Comparison of ENCODE assay signal across 7 mouse cellular contexts in genomic region chr11:120749430-120749829, GRCm38 (mm10). TPM values are rescaled to one million over a fixed set of nuclear protein-coding genes. Genes with fewer than 3 reads are reported as not detected.
DNase-seq lines count a peak whose midpoint lies in the region; ATAC-seq and TF ChIP-seq lines count a peak whose summit lies in the region.

No protein-coding gene starts in this region.

- TF ChIP-seq CTCF in intestine, postnatal 0 days (IDR thresholded peaks at IDR 0.05; ENCODE audit: low read depth), result peak; percentile 61

- no peaks in the 10 kb centered on the region for H3K27me3 ChIP-seq in intestine, postnatal 0 days (replicated peaks; ENCODE audit: control insufficient read depth, insufficient read depth, low read length)
- H3K27me3 ChIP-seq in intestine, embryonic 15.5 days (replicated peaks), result no peaks in the 10 kb centered on the region
- 0 out of 2 replicates have a peak, but pooled peaks cover 3% of the 10 kb centered on the region for H3K27me3 ChIP-seq in hindbrain, embryonic 12.5 days

- DNase-seq in ES-CJ7 (ENCODE audit: low read depth, low spot score), result peak; percentile 80
- DNase-seq in c-Kit-positive CD71-positive TER-119-negative erythroid progenitor cells, embryonic 14.5 days (ENCODE audit: low read depth), result peak; percentile 34
- DNase-seq in urinary bladder, adult 18-20 months (ENCODE audit: low spot score in 2 of 2), result no peak

- H3K36me3 ChIP-seq in intestine, postnatal 0 days (ENCODE audit: control insufficient read depth, insufficient read depth), result no peaks in the 10 kb centered on the region
- H3K36me3 ChIP-seq in intestine, embryonic 15.5 days, result no peaks in the 10 kb centered on the region
- H3K36me3 ChIP-seq in hindbrain, embryonic 12.5 days, result no peaks in the 10 kb centered on the region

- H3K4me2 ChIP-seq in intestine, postnatal 0 days (replicated peaks; ENCODE audit: low read depth), result no peak overlapping the region
- H3K4me2 ChIP-seq in intestine, embryonic 15.5 days (replicated peaks), result no peak overlapping the region
- no peak overlapping the region for H3K4me2 ChIP-seq in hindbrain, embryonic 12.5 days (replicated peaks)

- no peaks in the 10 kb centered on the region for H3K4me1 ChIP-seq in intestine, postnatal 0 days (replicated peaks; ENCODE audit: control insufficient read depth, insufficient read depth, low read length)
- H3K4me1 ChIP-seq in intestine, embryonic 15.5 days (replicated peaks), result peaks cover 3% of the 10 kb centered on the region; the same call in 1 of the 2 replicates
- H3K4me1 ChIP-seq in hindbrain, embryonic 12.5 days, result no peaks in the 10 kb centered on the region

- H3K27ac ChIP-seq in intestine, postnatal 0 days (ENCODE audit: low read depth, low read length), result no peak overlapping the region
- no peak overlapping the region for H3K27ac ChIP-seq in intestine, embryonic 15.5 days
- H3K27ac ChIP-seq in hindbrain, embryonic 12.5 days, result no peak overlapping the region

- 62% methylated on average over 8 of the region's 8 CpGs for WGBS in intestine, postnatal 0 days
- 67% methylated on average over 8 of the region's 8 CpGs for WGBS in intestine, embryonic 15.5 days
- 64% methylated on average over 8 of the region's 8 CpGs for WGBS in hindbrain, embryonic 12.5 days

- H3K9me3 ChIP-seq in intestine, postnatal 0 days (ENCODE audit: control insufficient read depth), result no peaks in the 10 kb centered on the region
- no peaks in the 10 kb centered on the region for H3K9me3 ChIP-seq in intestine, embryonic 15.5 days
- H3K9me3 ChIP-seq in hindbrain, embryonic 12.5 days (replicated peaks), result no peaks in the 10 kb centered on the region

- no peak for ATAC-seq in intestine, postnatal 0 days
- no peak for ATAC-seq in intestine, embryonic 15.5 days
- peak; percentile 84 for ATAC-seq in megakaryocyte, adult 5-6 weeks (ENCODE audit: poor library complexity, severe bottlenecking)
- no peak for ATAC-seq in hindbrain, embryonic 12.5 days (ENCODE audit: low FRiP score)

- H3K4me3 ChIP-seq in intestine, postnatal 0 days (ENCODE audit: low read depth, low read length), result no peak overlapping the region
- H3K4me3 ChIP-seq in intestine, embryonic 15.5 days (replicated peaks), result no peak overlapping the region
- H3K4me3 ChIP-seq in hindbrain, embryonic 12.5 days, result no peak overlapping the region

- no peak overlapping the region for H3K9ac ChIP-seq in intestine, postnatal 0 days (ENCODE audit: low read depth, low read length)
- no peak overlapping the region for H3K9ac ChIP-seq in intestine, embryonic 15.5 days
- H3K9ac ChIP-seq in hindbrain, embryonic 12.5 days, result no peak overlapping the region

RNA-seq across cellular contexts. Expression of gene Hmga1b, which starts 13.2 kb away (rescaled TPM):
- polyA plus RNA-seq in intestine, postnatal 0 days (2015; fragmentation: Nextera tagmentation; extraction: Ambion mirVana), result 10.8 and 12.2 TPM in 2 replicates
- polyA plus RNA-seq in intestine, embryonic 15.5 days (2015; fragmentation: Nextera tagmentation; extraction: Ambion mirVana), result 6.8 and 10.3 TPM in 2 replicates
- total RNA-seq in megakaryocyte, adult 5-6 weeks (2015), result 10.5 and 11.9 TPM in 2 replicates
- 7.6 and 8.8 TPM in 2 replicates for total RNA-seq in megakaryocyte, adult 5-6 weeks (2017)
- polyA plus RNA-seq in hindbrain, embryonic 12.5 days (2016; fragmentation: Nextera tagmentation; extraction: Ambion mirVana), result 3.0 and 4.0 TPM in 2 replicates

RNA-seq across cellular contexts. Expression of gene Cbr2, which starts 17.5 kb away (rescaled TPM):
- 1.2 and 1.6 TPM in 2 replicates for polyA plus RNA-seq in intestine, postnatal 0 days (2015; fragmentation: Nextera tagmentation; extraction: Ambion mirVana)
- polyA plus RNA-seq in intestine, embryonic 15.5 days (2015; fragmentation: Nextera tagmentation; extraction: Ambion mirVana), result 0.79 and 2.4 TPM in 2 replicates
- total RNA-seq in megakaryocyte, adult 5-6 weeks (2015), result 7.6 and 8.5 TPM in 2 replicates
- total RNA-seq in megakaryocyte, adult 5-6 weeks (2017), result 1.7 and 8.9 TPM in 2 replicates
- 1.6 and 2.6 TPM in 2 replicates for polyA plus RNA-seq in hindbrain, embryonic 12.5 days (2016; fragmentation: Nextera tagmentation; extraction: Ambion mirVana)

RNA-seq across cellular contexts. Expression of gene Dcxr, which starts 22.3 kb away (rescaled TPM):
- polyA plus RNA-seq in intestine, postnatal 0 days (2015; fragmentation: Nextera tagmentation; extraction: Ambion mirVana), result 81.1 and 88.6 TPM in 2 replicates
- 31.3 and 41.7 TPM in 2 replicates for polyA plus RNA-seq in intestine, embryonic 15.5 days (2015; fragmentation: Nextera tagmentation; extraction: Ambion mirVana)
- total RNA-seq in megakaryocyte, adult 5-6 weeks (2015), result 24.9 and 30.0 TPM in 2 replicates
- total RNA-seq in megakaryocyte, adult 5-6 weeks (2017), result 20.0 and 25.0 TPM in 2 replicates
- 11.6 and 12.2 TPM in 2 replicates for polyA plus RNA-seq in hindbrain, embryonic 12.5 days (2016; fragmentation: Nextera tagmentation; extraction: Ambion mirVana)

RNA-seq across cellular contexts. Expression of gene Rac3, which starts 28.2 kb away (rescaled TPM):
- polyA plus RNA-seq in intestine, postnatal 0 days (2015; fragmentation: Nextera tagmentation; extraction: Ambion mirVana), result 9.0 TPM in 2 replicates
- 34.2 and 35.8 TPM in 2 replicates for polyA plus RNA-seq in intestine, embryonic 15.5 days (2015; fragmentation: Nextera tagmentation; extraction: Ambion mirVana)
- 0.25 and 0.83 TPM in 2 replicates for total RNA-seq in megakaryocyte, adult 5-6 weeks (2015)
- 1.4 TPM in 1 of 2 replicates, not detected in the other for total RNA-seq in megakaryocyte, adult 5-6 weeks (2017)
- polyA plus RNA-seq in hindbrain, embryonic 12.5 days (2016; fragmentation: Nextera tagmentation; extraction: Ambion mirVana), result 98.4 and 99.9 TPM in 2 replicates

RNA-seq across cellular contexts. Expression of gene Rfng, which starts 34.6 kb away (rescaled TPM):
- polyA plus RNA-seq in intestine, postnatal 0 days (2015; fragmentation: Nextera tagmentation; extraction: Ambion mirVana), result 22.8 and 23.7 TPM in 2 replicates
- polyA plus RNA-seq in intestine, embryonic 15.5 days (2015; fragmentation: Nextera tagmentation; extraction: Ambion mirVana), result 33.1 and 36.5 TPM in 2 replicates
- 10.4 and 14.5 TPM in 2 replicates for total RNA-seq in megakaryocyte, adult 5-6 weeks (2015)
- 3.3 and 5.7 TPM in 2 replicates for total RNA-seq in megakaryocyte, adult 5-6 weeks (2017)
- 68.5 and 70.1 TPM in 2 replicates for polyA plus RNA-seq in hindbrain, embryonic 12.5 days (2016; fragmentation: Nextera tagmentation; extraction: Ambion mirVana)

Comparison
In these comparisons a context has a peak if more than half of its experiments do, and no peak if none do; other contexts are left out.
1. DNase-seq: peak in ES-CJ7 (single experiment) and c-Kit-positive CD71-positive TER-119-negative erythroid progenitor cells, embryonic 14.5 days (single experiment); none in urinary bladder, adult 18-20 months (0 of 2).